Mouse (Mus musculus): ENCODE measurements around the gene Rbp1. TPM values are rescaled to one million over a fixed set of nuclear protein-coding genes. Genes with fewer than 3 reads are reported as not detected.
A peak's percentile ranks its signal among the peaks of the same experiment; 100 is the strongest.

Rbp1 gene
- polyA plus RNA-seq (2015; fragmentation: Nextera tagmentation; extraction: Ambion mirVana), result 37.3 and 40.7 TPM in 2 replicates

GRCm38 (mm10) chr9:98422656-98423055, at the start of gene Rbp1:
TSS of gene Rbp1 (plus strand) at chr9:98422961.
- peaks cover 21% of the 10 kb centered on the region for H3K4me1 ChIP-seq (replicated peaks; ENCODE audit: control insufficient read depth, insufficient read depth, low read length)
- H3K4me2 ChIP-seq (ENCODE audit: low read length), result no peak within 1 kb of the TSS
- no peak within 1 kb of the TSS for H3K4me3 ChIP-seq (replicated peaks; ENCODE audit: low read length)
- H3K9ac ChIP-seq (replicated peaks; ENCODE audit: low read depth, low read length), result no peak within 1 kb of the TSS
- H3K36me3 ChIP-seq (ENCODE audit: control insufficient read depth, insufficient read depth), result no peaks in the 10 kb centered on the region
- no peak for ATAC-seq
- H3K27ac ChIP-seq (ENCODE audit: low read length), result no peak within 1 kb of the TSS
- no peaks in the 10 kb centered on the region for H3K9me3 ChIP-seq (ENCODE audit: control insufficient read depth, low read length)
- WGBS, result 84% methylated on average over 5 of the region's 5 CpGs
- H3K27me3 ChIP-seq (replicated peaks; ENCODE audit: control insufficient read depth, insufficient read depth, low read length), result peaks cover 7% of the 10 kb centered on the region

- ATAC-seq, result no peak
- Histone ChIP-seq H3K27ac (ENCODE audit: low read length) (no peak overlapping the region), H3K4me1 (replicated peaks; ENCODE audit: control insufficient read depth, insufficient read depth, low read length) (peaks cover 5% of the 10 kb centered on the region; the same call in 1 of the 2 replicates), H3K9ac (replicated peaks; ENCODE audit: low read depth, low read length) (no peak overlapping the region), H3K36me3 (ENCODE audit: control insufficient read depth, insufficient read depth) (no peaks in the 10 kb centered on the region), H3K27me3 (replicated peaks; ENCODE audit: control insufficient read depth, insufficient read depth, low read length) (no peaks in the 10 kb centered on the region), H3K9me3 (ENCODE audit: control insufficient read depth, low read length) (no peaks in the 10 kb centered on the region), H3K4me2 (ENCODE audit: low read length) (no peak overlapping the region), H3K4me3 (replicated peaks; ENCODE audit: low read length) (no peak overlapping the region)
- WGBS, result 92% methylated on average over 5 of the region's 5 CpGs
Measured at GRCm38 (mm10) chr9:98373358-98373757, 49.4 kb upstream of the Rbp1 start.

GRCm38 (mm10) chr9:98374897-98375296, 47.9 kb upstream of the Rbp1 start:
- Histone ChIP-seq H3K4me3 (replicated peaks; ENCODE audit: low read length) (no peak overlapping the region), H3K36me3 (ENCODE audit: control insufficient read depth, insufficient read depth) (no peaks in the 10 kb centered on the region), H3K9ac (replicated peaks; ENCODE audit: low read depth, low read length) (no peak overlapping the region), H3K27me3 (replicated peaks; ENCODE audit: control insufficient read depth, insufficient read depth, low read length) (no peaks in the 10 kb centered on the region), H3K27ac (ENCODE audit: low read length) (no peak overlapping the region), H3K4me2 (ENCODE audit: low read length) (no peak overlapping the region), H3K4me1 (replicated peaks; ENCODE audit: control insufficient read depth, insufficient read depth, low read length) (peaks cover 5% of the 10 kb centered on the region; the same call in 1 of the 2 replicates), H3K9me3 (ENCODE audit: control insufficient read depth, low read length) (no peaks in the 10 kb centered on the region)
- WGBS, result 52% methylated on average over 11 of the region's 11 CpGs
- ATAC-seq, result no peak

GRCm38 (mm10) chr9:98375329-98376170, 47.2 kb upstream of the Rbp1 start:
- Histone ChIP-seq H3K27ac (ENCODE audit: low read length) (no peak overlapping the region), H3K4me3 (replicated peaks; ENCODE audit: low read length) (no peak overlapping the region), H3K4me2 (ENCODE audit: low read length) (no peak overlapping the region), H3K27me3 (replicated peaks; ENCODE audit: control insufficient read depth, insufficient read depth, low read length) (no peaks in the 10 kb centered on the region), H3K4me1 (replicated peaks; ENCODE audit: control insufficient read depth, insufficient read depth, low read length) (peaks cover 5% of the 10 kb centered on the region; the same call in 1 of the 2 replicates), H3K36me3 (ENCODE audit: control insufficient read depth, insufficient read depth) (no peaks in the 10 kb centered on the region), H3K9me3 (ENCODE audit: control insufficient read depth, low read length) (no peaks in the 10 kb centered on the region), H3K9ac (replicated peaks; ENCODE audit: low read depth, low read length) (no peak overlapping the region)
- peak; percentile 31; the same call in 1 of the 2 replicates for ATAC-seq
- 28% methylated on average over 5 of the region's 5 CpGs for WGBS

- no peak for ATAC-seq
- peaks cover 4% of the 10 kb centered on the region; the same call in 1 of the 2 replicates for H3K4me1 ChIP-seq (replicated peaks; ENCODE audit: control insufficient read depth, insufficient read depth, low read length)
- no peaks in the 10 kb centered on the region for H3K36me3 ChIP-seq (ENCODE audit: control insufficient read depth, insufficient read depth)
- no peak overlapping the region for H3K4me3 ChIP-seq (replicated peaks; ENCODE audit: low read length)
- no peak overlapping the region for H3K9ac ChIP-seq (replicated peaks; ENCODE audit: low read depth, low read length)
- no peaks in the 10 kb centered on the region for H3K27me3 ChIP-seq (replicated peaks; ENCODE audit: control insufficient read depth, insufficient read depth, low read length)
- 69% methylated on average over 4 of the region's 4 CpGs for WGBS
- no peak overlapping the region for H3K4me2 ChIP-seq (ENCODE audit: low read length)
- no peaks in the 10 kb centered on the region for H3K9me3 ChIP-seq (ENCODE audit: control insufficient read depth, low read length)
- H3K27ac ChIP-seq (ENCODE audit: low read length), result no peak overlapping the region
Measured at GRCm38 (mm10) chr9:98379736-98380135, 43.0 kb upstream of the Rbp1 start.

GRCm38 (mm10) chr9:98380593-98380992, 42.2 kb upstream of the Rbp1 start:
- no peaks in the 10 kb centered on the region for H3K27me3 ChIP-seq (replicated peaks; ENCODE audit: control insufficient read depth, insufficient read depth, low read length)
- no peak overlapping the region for H3K4me2 ChIP-seq (ENCODE audit: low read length)
- ATAC-seq, result no peak
- no peak overlapping the region for H3K4me3 ChIP-seq (replicated peaks; ENCODE audit: low read length)
- 91% methylated on average over 9 of the region's 9 CpGs for WGBS
- H3K36me3 ChIP-seq (ENCODE audit: control insufficient read depth, insufficient read depth), result no peaks in the 10 kb centered on the region
- H3K9me3 ChIP-seq (ENCODE audit: control insufficient read depth, low read length), result no peaks in the 10 kb centered on the region
- no peaks in the 10 kb centered on the region for H3K4me1 ChIP-seq (replicated peaks; ENCODE audit: control insufficient read depth, insufficient read depth, low read length)
- H3K9ac ChIP-seq (replicated peaks; ENCODE audit: low read depth, low read length), result no peak overlapping the region
- no peak overlapping the region for H3K27ac ChIP-seq (ENCODE audit: low read length)

GRCm38 (mm10) chr9:98387741-98388632, 34.8 kb upstream of the Rbp1 start:
- Histone ChIP-seq H3K4me3 (replicated peaks; ENCODE audit: low read length) (no peak overlapping the region), H3K36me3 (ENCODE audit: control insufficient read depth, insufficient read depth) (no peaks in the 10 kb centered on the region), H3K9me3 (ENCODE audit: control insufficient read depth, low read length) (no peaks in the 10 kb centered on the region), H3K4me1 (replicated peaks; ENCODE audit: control insufficient read depth, insufficient read depth, low read length) (no peaks in the 10 kb centered on the region), H3K27ac (ENCODE audit: low read length) (no peak overlapping the region), H3K27me3 (replicated peaks; ENCODE audit: control insufficient read depth, insufficient read depth, low read length) (no peaks in the 10 kb centered on the region), H3K9ac (replicated peaks; ENCODE audit: low read depth, low read length) (no peak overlapping the region), H3K4me2 (ENCODE audit: low read length) (no peak overlapping the region)
- ATAC-seq, result no peak
- WGBS, result 74% methylated on average over 10 of the region's 10 CpGs

- WGBS, result 82% methylated on average over 5 of the region's 5 CpGs
- no peak for ATAC-seq
- Histone ChIP-seq H3K4me1 (replicated peaks; ENCODE audit: control insufficient read depth, insufficient read depth, low read length) (no peaks in the 10 kb centered on the region), H3K36me3 (ENCODE audit: control insufficient read depth, insufficient read depth) (no peaks in the 10 kb centered on the region), H3K9me3 (ENCODE audit: control insufficient read depth, low read length) (no peaks in the 10 kb centered on the region), H3K27ac (ENCODE audit: low read length) (no peak overlapping the region), H3K4me3 (replicated peaks; ENCODE audit: low read length) (no peak overlapping the region), H3K27me3 (replicated peaks; ENCODE audit: control insufficient read depth, insufficient read depth, low read length) (no peaks in the 10 kb centered on the region), H3K4me2 (ENCODE audit: low read length) (no peak overlapping the region), H3K9ac (replicated peaks; ENCODE audit: low read depth, low read length) (no peak overlapping the region)
Measured at GRCm38 (mm10) chr9:98388633-98388965, 34.2 kb upstream of the Rbp1 start.

- no peak overlapping the region for H3K27ac ChIP-seq (ENCODE audit: low read length)
- no peaks in the 10 kb centered on the region for H3K36me3 ChIP-seq (ENCODE audit: control insufficient read depth, insufficient read depth)
- no peak for ATAC-seq
- H3K27me3 ChIP-seq (replicated peaks; ENCODE audit: control insufficient read depth, insufficient read depth, low read length), result no peaks in the 10 kb centered on the region
- H3K9ac ChIP-seq (replicated peaks; ENCODE audit: low read depth, low read length), result no peak overlapping the region
- no peak overlapping the region for H3K4me2 ChIP-seq (ENCODE audit: low read length)
- no peaks in the 10 kb centered on the region for H3K4me1 ChIP-seq (replicated peaks; ENCODE audit: control insufficient read depth, insufficient read depth, low read length)
- H3K9me3 ChIP-seq (ENCODE audit: control insufficient read depth, low read length), result no peaks in the 10 kb centered on the region
- H3K4me3 ChIP-seq (replicated peaks; ENCODE audit: low read length), result no peak overlapping the region
- 66% methylated on average over 4 of the region's 4 CpGs for WGBS
Measured at GRCm38 (mm10) chr9:98393496-98393895, 29.3 kb upstream of the Rbp1 start.
